Mouse (Mus musculus) forebrain, embryonic 16.5 days (tissue): ENCODE measurements at regions not wholly inside any gene's neighbourhood (a gene's known extent, or its start where the extent isn't known, plus 50 kb on each side); places are given as distances from the start of the nearest gene placed in this dataset.

Experiments used
- ATAC-seq: fragments of 200-750 bp; cut with Nextera tagmentation; 2 replicates; pipeline ENCODE4 v1.8.0; 2017; ENCODE audit warnings: mild to moderate bottlenecking, moderate library complexity
- H3K27ac ChIP-seq: fragments of 300-500 bp; sonication (generic); 2 replicates; pipeline ENCODE4 v1.5.1; 2014; ENCODE audit warnings: low read length, control low read depth
- H3K27me3 ChIP-seq: fragments of 300-500 bp; sonication (generic); replicated peaks from 2 replicates; pipeline ENCODE4 v1.6.1; 2014; ENCODE audit warnings: low read length; ENCODE audit not compliant: control insufficient read depth, insufficient read depth
- H3K36me3 ChIP-seq: fragments of 300-500 bp; sonication (generic); 2 replicates; pipeline ENCODE4 v1.6.1; 2014; ENCODE audit not compliant: control insufficient read depth, insufficient read depth
- H3K4me1 ChIP-seq: fragments of 300-500 bp; sonication (generic); replicated peaks from 2 replicates; pipeline ENCODE4 v1.6.1; 2014; ENCODE audit warnings: low read length; ENCODE audit not compliant: control insufficient read depth, insufficient read depth
- H3K4me2 ChIP-seq: fragments of 300-500 bp; sonication (generic); 2 replicates; pipeline ENCODE4 v1.6.1; 2014; ENCODE audit warnings: mild to moderate bottlenecking, low read length, control low read depth
- H3K4me3 ChIP-seq: fragments of 300-500 bp; sonication (generic); replicated peaks from 2 replicates; pipeline ENCODE4 v1.5.1; 2014; ENCODE audit warnings: mild to moderate bottlenecking, low read length, control low read depth
- H3K9ac ChIP-seq: fragments of 300-500 bp; sonication (generic); replicated peaks from 2 replicates; pipeline ENCODE4 v1.6.1; 2014; ENCODE audit warnings: low read depth, low read length, control low read depth
- H3K9me3 ChIP-seq: fragments of 300-500 bp; sonication (generic); 2 replicates; pipeline ENCODE4 v1.6.1; 2016; ENCODE audit warnings: low read length; ENCODE audit not compliant: control insufficient read depth
- WGBS: fragments of 180-500 bp; shearing (Covaris S2); extraction: QIAGEN DNeasy Blood & Tissue Kit; methylation state at CpG from one replicate; pipeline ENCODE4 v1.1.7; 2014; 5-methylcytosine and 5-hydroxymethylcytosine counted together

DNA sequence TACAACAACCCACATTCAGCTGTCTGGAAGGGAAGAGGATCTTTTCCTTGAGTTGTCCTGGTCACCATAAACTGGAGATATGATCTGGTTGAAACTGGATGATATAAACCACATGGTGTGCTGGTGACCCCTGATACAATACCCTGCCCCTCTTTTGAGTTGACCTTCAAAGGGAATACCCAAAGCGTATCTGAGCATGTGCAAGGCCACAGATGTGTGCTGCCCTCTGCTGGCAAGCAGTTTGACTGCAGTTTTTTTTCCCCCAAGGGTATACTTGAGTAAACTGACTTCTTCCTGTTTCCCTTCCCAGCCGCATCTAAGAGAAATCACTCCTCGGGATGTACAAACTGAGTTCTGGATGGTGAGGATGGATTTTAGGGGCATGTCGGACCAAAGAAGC is 59.1 kb upstream of the Mbip start:
- Histone ChIP-seq H3K4me2 (no peak overlapping the region), H3K27me3 (peaks cover 4% of the 10 kb centered on the region; the same call in 1 of the 2 replicates), H3K9me3 (no peaks in the 10 kb centered on the region), H3K9ac (no peak overlapping the region), H3K4me3 (no peak overlapping the region), H3K36me3 (no peaks in the 10 kb centered on the region), H3K4me1 (no peaks in the 10 kb centered on the region), H3K27ac (no peak overlapping the region)
- 52% methylated on average over 4 of the region's 4 CpGs for WGBS
- ATAC-seq: no peak

DNA sequence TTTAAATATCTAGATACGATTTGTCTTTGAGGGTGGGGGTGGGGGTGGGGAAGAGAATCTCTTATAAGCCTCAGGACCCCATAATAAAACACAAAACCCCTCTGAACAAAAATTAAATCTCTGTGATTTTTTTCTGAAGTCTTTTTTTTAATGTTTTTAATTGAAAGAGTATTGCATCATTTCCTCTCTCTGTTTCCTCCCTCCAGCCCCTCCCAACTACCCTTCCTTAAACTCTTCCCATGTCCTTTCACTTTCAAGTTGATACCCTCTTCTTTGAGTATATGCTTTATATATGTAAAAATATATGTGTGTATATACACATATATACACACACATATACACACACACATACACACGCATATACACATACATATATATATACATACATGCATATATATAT is 58.6 kb upstream of the Mbip start:
- 74% methylated on average over 2 of the region's 2 CpGs for WGBS
- H3K4me3 ChIP-seq: no peak overlapping the region
- no peak overlapping the region for H3K9ac ChIP-seq
- no peaks in the 10 kb centered on the region for H3K36me3 ChIP-seq
- no peaks in the 10 kb centered on the region for H3K4me1 ChIP-seq
- H3K27me3 ChIP-seq: peaks cover 4% of the 10 kb centered on the region; the same call in 1 of the 2 replicates
- no peaks in the 10 kb centered on the region for H3K9me3 ChIP-seq
- no peak overlapping the region for H3K27ac ChIP-seq
- no peak overlapping the region for H3K4me2 ChIP-seq
- ATAC-seq: no peak

DNA sequence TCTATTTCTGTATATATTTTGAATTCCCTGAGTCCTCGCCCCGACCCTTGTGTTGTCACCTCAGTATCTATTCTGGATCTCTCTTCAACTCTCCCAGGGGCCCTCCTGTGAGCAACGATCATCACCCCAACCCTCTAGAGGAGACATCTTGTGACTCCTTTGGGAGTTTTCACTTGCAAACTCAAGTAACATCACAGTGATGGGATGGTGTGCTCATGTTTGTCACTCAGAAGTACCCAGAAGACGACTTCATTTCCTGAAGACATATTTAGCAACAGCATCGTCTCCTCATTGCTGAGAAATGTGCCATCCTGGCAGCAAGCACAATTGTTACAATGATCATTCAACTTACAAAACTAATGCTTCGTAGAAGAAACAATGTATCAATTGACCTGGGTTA is 57.9 kb upstream of the Mbip start:
- WGBS: 80% methylated on average over 6 of the region's 6 CpGs
- Histone ChIP-seq H3K4me1 (no peaks in the 10 kb centered on the region), H3K9ac (no peak overlapping the region), H3K27me3 (peaks cover 4% of the 10 kb centered on the region; the same call in 1 of the 2 replicates), H3K4me3 (no peak overlapping the region), H3K4me2 (no peak overlapping the region), H3K9me3 (no peaks in the 10 kb centered on the region), H3K27ac (no peak overlapping the region), H3K36me3 (no peaks in the 10 kb centered on the region)
- ATAC-seq: no peak

DNA sequence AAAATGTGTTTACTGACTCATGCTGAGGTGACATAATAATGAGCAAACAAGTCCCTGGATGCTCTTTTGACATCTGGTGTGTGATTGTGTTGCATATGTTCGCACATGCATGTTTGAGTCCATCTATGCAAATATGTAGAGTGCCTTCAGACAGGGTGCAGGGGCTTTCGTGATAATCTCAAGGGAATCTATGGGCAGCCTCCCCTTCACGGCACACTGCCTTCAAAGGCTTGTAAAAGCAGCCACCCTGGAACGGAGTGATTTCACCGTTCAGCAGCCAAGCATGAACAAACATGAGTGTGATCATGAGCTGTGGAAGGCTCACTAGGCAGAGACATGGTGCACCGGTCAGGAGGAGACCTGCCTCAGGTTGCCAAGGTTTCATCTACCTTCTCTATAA is 57.1 kb upstream of the Mbip start:
- Histone ChIP-seq H3K9ac (no peak overlapping the region), H3K4me2 (no peak overlapping the region), H3K27me3 (peaks cover 4% of the 10 kb centered on the region; the same call in 1 of the 2 replicates), H3K4me3 (no peak overlapping the region), H3K9me3 (no peaks in the 10 kb centered on the region), H3K27ac (no peak overlapping the region), H3K36me3 (no peaks in the 10 kb centered on the region), H3K4me1 (no peaks in the 10 kb centered on the region)
- WGBS: 55% methylated on average over 6 of the region's 6 CpGs
- no peak for ATAC-seq

DNA sequence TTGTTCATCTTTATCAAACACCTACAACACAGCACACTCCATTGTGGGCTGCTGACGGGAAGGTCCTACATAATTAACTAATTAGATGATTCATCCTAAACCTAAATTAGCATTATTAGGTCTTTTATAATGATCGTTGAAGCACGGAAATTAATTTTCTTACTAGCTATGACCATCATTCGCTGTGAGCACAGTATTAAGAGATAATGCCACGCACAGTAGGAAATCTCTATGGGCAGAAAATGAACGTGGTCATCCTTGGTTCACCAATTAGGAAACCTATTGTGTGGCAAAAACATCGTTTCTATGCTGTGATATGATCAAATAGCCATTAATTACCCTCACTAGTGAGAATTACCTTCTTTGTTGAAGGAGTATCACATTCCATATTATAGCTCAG is 56.4 kb upstream of the Mbip start:
- peaks cover 4% of the 10 kb centered on the region; the same call in 1 of the 2 replicates for H3K27me3 ChIP-seq
- H3K36me3 ChIP-seq: no peaks in the 10 kb centered on the region
- WGBS: 44% methylated on average over 7 of the region's 7 CpGs
- H3K4me2 ChIP-seq: no peak overlapping the region
- no peaks in the 10 kb centered on the region for H3K9me3 ChIP-seq
- H3K4me3 ChIP-seq: no peak overlapping the region
- no peak for ATAC-seq
- H3K9ac ChIP-seq: no peak overlapping the region
- H3K4me1 ChIP-seq: no peaks in the 10 kb centered on the region
- no peak overlapping the region for H3K27ac ChIP-seq
